Comparison of ENCODE assay signal across 19 mouse cellular contexts in the genomic region with DNA sequence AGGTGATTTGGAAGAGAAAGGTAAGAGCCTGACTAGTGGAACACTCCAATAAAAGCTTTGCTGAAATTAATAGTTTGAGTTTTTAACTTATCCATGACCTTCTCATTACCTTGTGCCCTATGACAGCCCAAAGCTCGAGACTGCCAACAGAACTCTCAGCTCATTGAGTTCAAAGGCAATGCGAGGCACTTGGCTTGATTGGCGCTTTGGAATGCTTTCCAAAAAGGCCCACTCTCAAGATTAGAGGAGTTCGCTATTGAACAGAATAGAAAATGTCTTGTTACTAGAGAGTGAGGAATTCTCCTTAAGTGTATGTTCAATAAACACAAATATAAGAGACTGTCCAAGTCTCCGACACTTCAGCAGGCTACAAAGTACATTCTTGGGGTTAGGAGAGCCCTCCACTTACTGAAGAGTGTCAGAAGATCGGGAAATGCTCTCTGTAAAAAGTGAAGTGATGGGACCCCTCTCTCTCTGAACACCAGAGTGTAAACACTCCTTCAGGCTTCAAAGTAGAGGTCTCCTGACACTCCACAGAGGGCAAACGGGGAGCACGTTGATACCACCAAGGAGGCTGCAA.
DNase-seq lines count a peak whose midpoint lies in the region; ATAC-seq and TF ChIP-seq lines count a peak whose summit lies in the region.
"Had no signal": no experiment of that assay in that cellular context is flagged by ENCODE, and none has a peak within 500 bp of the region (broad histone marks: within the 10 kb centered on the region; RNA-seq: fewer than 3 reads in every experiment).

No protein-coding gene starts in this region.

- TF ChIP-seq CTCF in lung, adult 2 months (IDR thresholded peaks at IDR 0.05; ENCODE audit: insufficient read depth, low read length) = no peak

- ATAC-seq in lung, embryonic 16.5 days (ENCODE audit: low read depth) = peak; percentile 95
- ATAC-seq in erythroblast, adult 5-6 weeks (replicated peaks; ENCODE audit: low FRiP score, poor library complexity, severe bottlenecking) = no peak
- ATAC-seq: forebrain, embryonic 15.5 days; Patski had no signal

- 50% methylated on average over 8 of the region's 8 CpGs for WGBS in lung, adult 2 months
- 25% methylated on average over 8 of the region's 8 CpGs for WGBS in lung, embryonic 16.5 days

- no peak overlapping the region for H3K9ac ChIP-seq in lung, embryonic 16.5 days (ENCODE audit: low read length)
- H3K9ac ChIP-seq: forebrain, embryonic 15.5 days; hindbrain, embryonic 15.5 days had no signal

- H3K4me1 ChIP-seq in lung, adult 2 months (ENCODE audit: control insufficient read depth, insufficient read depth, low read length) = no peaks in the 10 kb centered on the region; the same call in none of the 2 replicates
- H3K4me1 ChIP-seq in lung, embryonic 16.5 days (replicated peaks; ENCODE audit: control insufficient read depth, insufficient read depth, low read length) = peaks cover 14% of the 10 kb centered on the region
- H3K4me1 ChIP-seq: forebrain, embryonic 15.5 days; hindbrain, embryonic 15.5 days had no signal

- H3K27ac ChIP-seq in lung, embryonic 16.5 days (ENCODE audit: low read length) = peak overlapping the region; percentile 47
- H3K27ac ChIP-seq: embryonic facial prominence, embryonic 10.5 days; forebrain, embryonic 15.5 days; heart, embryonic 10.5 days; hindbrain, embryonic 15.5 days had no signal

- H3K36me3 ChIP-seq in lung, embryonic 16.5 days (ENCODE audit: control insufficient read depth, insufficient read depth, low read length) = no peaks in the 10 kb centered on the region
- H3K36me3 ChIP-seq: embryonic facial prominence, embryonic 10.5 days; forebrain, embryonic 15.5 days; heart, embryonic 10.5 days; hindbrain, embryonic 15.5 days had no signal

- H3K4me2 ChIP-seq in lung, embryonic 16.5 days (ENCODE audit: low read depth, low read length) = no peak overlapping the region
- H3K4me2 ChIP-seq: forebrain, embryonic 15.5 days; hindbrain, embryonic 15.5 days had no signal

- no peaks in the 10 kb centered on the region for H3K27me3 ChIP-seq in lung, embryonic 16.5 days (ENCODE audit: control insufficient read depth, insufficient read depth, low read depth, low read length)
- H3K27me3 ChIP-seq: CH12.LX; forebrain, embryonic 15.5 days; hindbrain, embryonic 15.5 days had no signal

- H3K4me3 ChIP-seq in lung, adult 2 months (replicated peaks; ENCODE audit: extremely low read depth, low read depth, low read length) = no peak overlapping the region
- H3K4me3 ChIP-seq in lung, embryonic 16.5 days (ENCODE audit: low read length) = no peak overlapping the region
- H3K4me3 ChIP-seq: embryonic facial prominence, embryonic 10.5 days; erythroblast, embryonic 14.5 days; forebrain, embryonic 15.5 days; heart, embryonic 10.5 days; hindbrain, embryonic 15.5 days had no signal

- no peaks in the 10 kb centered on the region for H3K9me3 ChIP-seq in lung, embryonic 16.5 days (ENCODE audit: control insufficient read depth, low read length)
- H3K9me3 ChIP-seq: embryonic facial prominence, embryonic 10.5 days; forebrain, embryonic 15.5 days; heart, embryonic 10.5 days; hindbrain, embryonic 15.5 days had no signal

- peak; percentile 73 to 74 for DNase-seq in lung, adult 18-20 months
- no peak for DNase-seq in lung, adult 2 months
- DNase-seq in lung, postnatal 25 days (ENCODE audit: low spot score) = peak; percentile 78
- DNase-seq in kidney, postnatal 14 days = no peak
- DNase-seq: adrenal gland, adult 2 months; adrenal gland, postnatal 25 days; cerebellum, adult 2 months; cerebellum, postnatal 10 days; gastrocnemius, postnatal 36 days; heart, adult 18-20 months had no signal

- TF ChIP-seq POLR2A in lung, adult 2 months (IDR thresholded peaks at IDR 0.05; ENCODE audit: borderline replicate concordance, extremely low read depth, low read depth, low read length) = no peak

Comparison
In these comparisons a context has a peak if more than half of its experiments do, and no peak if none do; other contexts are left out.
1. DNase-seq: peak in lung, adult 18-20 months (2 of 2) and lung, postnatal 25 days (single experiment); none in lung, adult 2 months (single experiment) and kidney, postnatal 14 days (single experiment).